Mouse (Mus musculus): ENCODE data around the gene 9430097D07Rik. TPM values are rescaled to one million over a fixed set of nuclear protein-coding genes. Genes with fewer than 3 reads are reported as not detected.

9430097D07Rik gene
- total RNA-seq, 2 experiments from 2014 or later = 0.86 to 1.1 TPM

- no peak for DNase-seq (ENCODE audit: low spot score in 2 of 2)
- intact Hi-C loops (cut with DNase I) = no loop called here
Observed at GRCm38 (mm10) chr2:32572196-32572595, 3.3 kb downstream of the 9430097D07Rik start.

DNA sequence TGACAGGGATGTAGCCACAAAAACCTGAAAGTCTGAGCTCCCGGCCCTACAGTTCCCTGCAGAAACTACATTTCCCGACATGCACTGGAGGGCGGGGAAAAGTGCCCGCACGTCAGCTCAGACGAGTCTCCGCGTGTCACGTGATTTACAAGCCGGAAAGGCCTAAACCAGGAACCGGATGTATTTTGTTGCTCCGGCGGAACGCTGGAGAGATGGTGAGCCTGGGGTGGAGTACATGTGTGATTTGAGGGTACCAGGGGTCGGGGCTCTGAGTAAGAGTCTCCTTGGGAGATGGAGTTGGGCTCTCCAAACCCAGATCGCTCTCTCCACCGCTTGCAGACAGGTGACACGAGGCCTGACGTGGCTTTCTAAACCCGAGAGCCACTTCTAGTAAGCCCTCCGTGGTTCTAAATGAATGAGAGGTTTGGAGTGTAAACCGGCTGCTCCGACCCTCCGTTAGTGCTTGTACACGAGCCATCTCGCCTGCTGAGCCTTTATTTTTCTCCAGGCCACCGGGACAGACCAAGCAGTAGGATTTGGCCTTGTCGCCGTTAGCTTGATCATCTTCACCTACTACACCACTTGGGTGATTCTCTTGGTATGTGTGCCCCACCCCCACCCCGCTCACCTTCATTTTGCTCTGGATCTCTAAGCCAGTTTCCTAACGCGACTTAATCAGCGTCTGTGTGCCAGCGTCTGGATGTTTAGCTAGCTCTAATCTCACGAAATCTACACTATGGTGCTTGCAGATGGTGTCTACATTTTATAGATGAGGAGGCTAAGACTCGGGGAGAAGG lies 4.6 kb downstream of the 9430097D07Rik start, which contains the start of gene Dpm2:
TSS of gene Dpm2 (plus strand) at position 161 of the 797 bp plus-strand sequence.
- peak; percentile 93 to 96 for DNase-seq (ENCODE audit: low spot score in 2 of 2)
- intact Hi-C loops (cut with DNase I) = no loop called here

DNA sequence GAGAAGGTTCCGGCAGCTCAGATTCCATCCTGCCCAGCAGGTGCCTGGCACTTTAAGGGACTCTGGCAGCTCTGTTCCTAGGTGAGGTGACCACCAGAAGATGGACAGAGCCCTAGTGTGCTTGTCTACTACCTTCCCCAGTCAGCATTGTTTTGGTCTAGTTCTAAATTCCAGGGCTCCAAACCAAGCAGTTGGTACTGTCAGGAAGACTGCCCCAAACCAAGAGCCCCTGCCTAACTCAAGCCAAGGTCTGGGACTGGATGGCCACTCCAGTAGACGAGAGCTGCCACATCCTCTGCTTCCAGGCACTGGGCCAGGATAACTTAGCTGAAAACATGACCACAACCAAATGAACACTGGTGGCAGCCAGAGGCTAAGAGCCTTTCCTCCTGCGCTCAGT lies 6.5 kb downstream of the 9430097D07Rik start:
- DNase-seq (ENCODE audit: low spot score in 2 of 2) = no peak
- intact Hi-C loops (cut with DNase I) = loop anchor here (5.0 kb wide), 1 partner anchor 167 kb away; no protein-coding TSS in a partner anchor

DNA sequence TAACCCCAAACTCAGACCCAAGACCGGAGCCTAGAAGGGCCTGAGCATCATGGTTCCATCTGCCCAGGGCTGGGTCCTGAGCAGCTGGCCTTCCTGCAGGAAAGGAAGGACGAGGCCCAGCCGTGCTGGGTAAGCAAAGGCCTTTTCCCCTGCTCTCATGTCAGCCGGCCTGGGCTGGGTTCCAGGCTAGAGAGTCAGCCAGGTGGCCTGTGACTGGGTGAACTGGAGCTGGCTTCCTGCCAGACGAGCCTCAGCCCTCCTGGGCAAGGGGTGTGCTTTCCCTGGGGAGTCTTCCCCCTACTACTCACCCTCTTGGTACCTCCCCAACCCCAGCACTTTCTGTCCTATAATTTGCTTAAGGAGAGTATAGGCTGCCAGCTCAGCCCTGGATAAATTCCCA lies 7.3 kb downstream of the 9430097D07Rik start:
- DNase-seq (ENCODE audit: low spot score in 2 of 2) = no peak
- intact Hi-C loops (cut with DNase I) = loop anchor here (5.0 kb wide), 1 partner anchor 166 kb away; no protein-coding TSS in a partner anchor

DNA sequence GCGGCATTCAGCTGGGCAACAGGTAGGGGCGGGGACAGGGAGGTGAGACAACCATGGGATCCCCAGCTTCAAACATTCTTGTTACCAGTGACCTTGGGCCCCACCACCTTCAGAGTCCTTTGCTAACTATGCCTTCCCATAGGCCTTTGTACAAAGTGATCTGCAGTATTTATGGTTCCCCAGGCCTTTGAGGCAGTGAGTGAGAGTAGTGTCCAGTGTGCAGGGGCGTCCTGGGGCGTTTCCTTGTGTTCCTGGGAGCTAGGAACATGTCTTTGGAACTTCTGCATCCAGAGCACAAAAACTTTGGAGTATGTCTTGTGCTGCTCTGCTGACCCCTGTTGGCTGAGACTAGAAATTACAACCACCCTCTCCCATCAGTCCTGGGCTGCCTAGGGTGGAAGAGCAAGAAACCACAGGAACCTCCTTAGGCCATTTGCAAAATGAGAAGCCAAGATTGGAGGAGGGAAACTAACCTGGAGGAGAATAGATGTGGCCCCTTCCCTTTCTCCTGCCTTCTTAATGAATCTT lies 8.9 kb downstream of the 9430097D07Rik start:
- intact Hi-C loops (cut with DNase I) = loop anchor here (1.0 to 5.0 kb wide), 2 partner anchors 79 to 164 kb away; no protein-coding TSS in a partner anchor
- peak in 1 of 2 experiments; percentile 74 for DNase-seq (ENCODE audit: low spot score in 2 of 2)

GRCm38 (mm10) chr2:32559570-32559969 lies 15.9 kb downstream of the 9430097D07Rik start:
- peak in 1 of 2 experiments; percentile 77 for DNase-seq (ENCODE audit: low spot score in 2 of 2)
- intact Hi-C loops (cut with DNase I) = no loop called here

- no peak for DNase-seq (ENCODE audit: low spot score in 2 of 2)
- intact Hi-C loops (cut with DNase I) = no loop called here
Observed at GRCm38 (mm10) chr2:32556019-32556418, 19.5 kb downstream of the 9430097D07Rik start.

DNA sequence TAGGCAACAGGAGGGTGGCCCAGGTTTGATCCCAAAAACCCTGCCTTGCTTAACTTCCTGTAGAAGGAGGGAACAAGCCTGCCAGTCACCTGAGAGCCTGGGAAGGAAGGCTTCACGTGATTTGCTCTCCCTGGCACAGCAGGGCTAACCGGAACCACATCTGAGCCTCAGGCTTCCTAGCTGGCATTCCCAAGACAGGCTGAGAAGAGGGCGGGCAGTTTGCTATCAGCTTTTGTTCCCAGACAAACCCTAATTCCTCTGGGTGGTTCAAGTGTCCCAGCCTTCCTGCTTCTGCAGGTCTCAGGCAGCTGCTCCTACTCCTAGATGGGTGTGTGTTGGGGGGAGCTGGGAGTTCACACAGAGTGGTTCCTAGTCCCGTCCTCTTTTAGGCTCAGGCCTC lies 20.0 kb downstream of the 9430097D07Rik start:
- DNase-seq (ENCODE audit: low spot score in 2 of 2) = no peak
- intact Hi-C loops (cut with DNase I) = no loop called here

DNA sequence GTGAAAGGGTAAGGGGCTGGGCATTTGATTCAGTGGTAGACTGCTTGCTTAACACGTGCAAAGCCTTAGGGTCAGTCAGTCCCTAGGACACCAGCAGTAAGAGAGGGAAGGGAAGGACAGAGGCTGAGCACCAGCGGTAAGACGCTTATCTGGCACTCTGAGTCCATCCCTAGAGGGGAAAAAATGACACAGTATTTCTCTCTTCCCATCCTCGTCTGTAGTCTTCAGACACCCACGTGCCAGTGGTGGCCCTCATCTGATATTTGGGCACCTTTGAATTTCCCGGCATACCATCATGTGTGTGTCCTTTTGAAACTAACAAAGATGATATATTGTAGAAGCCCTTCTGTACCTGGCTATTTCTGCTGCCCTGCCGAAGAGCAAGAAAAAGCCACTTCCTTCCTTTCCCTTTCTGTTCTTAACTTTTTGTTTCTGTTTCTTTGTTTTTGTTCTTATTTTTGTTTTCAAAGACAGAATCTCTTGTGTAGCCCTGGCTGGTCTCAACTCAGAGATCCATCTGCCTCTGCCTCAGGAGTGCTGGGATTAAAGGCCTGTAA lies 21.8 kb downstream of the 9430097D07Rik start:
- intact Hi-C loops (cut with DNase I) = loop anchor here (5.0 kb wide), 1 partner anchor 51 kb away; no protein-coding TSS in a partner anchor
- DNase-seq (ENCODE audit: low spot score in 2 of 2) = no peak

- intact Hi-C loops (cut with DNase I) = loop anchor here (5.0 kb wide), 1 partner anchor 49 kb away; no protein-coding TSS in a partner anchor
- no peak for DNase-seq (ENCODE audit: low spot score in 2 of 2)
Observed at GRCm38 (mm10) chr2:32551236-32551635, 24.2 kb downstream of the 9430097D07Rik start.

GRCm38 (mm10) chr2:32549764-32550163 lies 25.7 kb downstream of the 9430097D07Rik start:
- intact Hi-C loops (cut with DNase I) = loop anchor here (5.0 kb wide), 1 partner anchor 47 kb away; no protein-coding TSS in a partner anchor
- no peak for DNase-seq (ENCODE audit: low spot score in 2 of 2)

DNA sequence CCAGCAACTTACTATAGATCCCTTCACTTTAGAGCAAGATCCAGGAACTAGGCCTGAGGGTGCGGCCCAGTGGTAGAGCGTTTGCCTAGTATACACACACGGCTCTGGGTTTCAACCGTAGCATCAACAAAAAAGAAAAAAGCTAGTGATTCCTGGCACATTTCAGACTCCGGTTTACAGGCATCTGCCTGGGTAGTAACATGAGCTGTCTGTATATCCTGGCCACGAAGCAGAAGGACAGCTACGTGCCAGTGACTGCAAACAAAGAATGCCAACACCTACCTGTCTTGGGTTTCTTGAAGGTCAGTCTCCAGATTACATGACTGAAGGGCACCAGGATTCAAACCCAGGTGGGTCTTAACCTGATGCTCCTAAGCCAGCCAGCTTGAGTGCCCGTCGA lies 26.3 kb downstream of the 9430097D07Rik start:
- DNase-seq (ENCODE audit: low spot score in 2 of 2) = no peak
- intact Hi-C loops (cut with DNase I) = no loop called here

GRCm38 (mm10) chr2:32547964-32548739 lies 27.3 kb downstream of the 9430097D07Rik start:
- no peak for DNase-seq (ENCODE audit: low spot score in 2 of 2)
- intact Hi-C loops (cut with DNase I) = no loop called here

DNA sequence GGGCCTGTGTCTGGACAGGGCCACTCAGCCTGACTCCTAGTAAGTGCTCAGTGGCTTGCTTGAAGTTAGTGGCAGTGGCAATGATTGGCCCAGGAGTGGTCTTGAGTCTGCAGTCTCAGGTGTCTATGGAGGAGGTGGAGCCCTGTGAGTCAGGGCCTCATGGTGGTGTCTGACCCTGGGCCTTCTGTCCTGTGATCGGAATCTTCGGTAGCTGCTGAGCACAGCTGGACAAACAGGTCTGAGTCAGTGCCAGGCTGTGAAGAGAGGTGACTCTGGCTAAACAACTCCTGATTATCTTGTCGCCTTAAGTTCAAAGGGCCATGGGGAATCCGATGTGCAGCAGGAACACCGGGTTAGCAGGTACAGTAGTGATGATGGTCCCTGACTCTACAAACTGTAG lies 28.1 kb downstream of the 9430097D07Rik start:
- intact Hi-C loops (cut with DNase I) = no loop called here
- DNase-seq (ENCODE audit: low spot score in 2 of 2) = no peak

DNA sequence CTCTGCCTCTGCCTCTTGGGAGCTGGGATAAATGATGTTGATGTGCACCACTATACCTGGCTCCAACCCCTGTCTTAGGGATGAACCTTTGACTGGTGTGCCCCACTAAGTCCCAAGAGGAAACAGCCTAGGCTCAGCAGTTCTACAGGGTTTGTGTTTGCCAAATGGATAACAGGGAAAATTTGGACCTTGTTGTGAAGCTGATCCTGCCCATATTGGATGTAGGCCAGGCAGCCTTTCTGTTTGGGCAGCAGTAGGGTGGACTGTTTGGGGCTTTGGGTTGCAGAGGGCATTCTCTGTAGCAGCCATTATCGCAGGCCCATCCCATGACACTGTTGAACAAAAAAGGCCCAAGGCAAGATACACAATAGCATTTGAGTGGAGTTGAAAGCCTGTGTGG lies 28.5 kb downstream of the 9430097D07Rik start:
- intact Hi-C loops (cut with DNase I) = no loop called here
- DNase-seq (ENCODE audit: low spot score in 2 of 2) = no peak

GRCm38 (mm10) chr2:32543031-32543449 lies 32.4 kb downstream of the 9430097D07Rik start:
- intact Hi-C loops (cut with DNase I) = no loop called here
- DNase-seq (ENCODE audit: low spot score in 2 of 2) = no peak

GRCm38 (mm10) chr2:32541986-32542573 lies 33.4 kb downstream of the 9430097D07Rik start:
- DNase-seq (ENCODE audit: low spot score in 2 of 2) = no peak
- intact Hi-C loops (cut with DNase I) = no loop called here

DNA sequence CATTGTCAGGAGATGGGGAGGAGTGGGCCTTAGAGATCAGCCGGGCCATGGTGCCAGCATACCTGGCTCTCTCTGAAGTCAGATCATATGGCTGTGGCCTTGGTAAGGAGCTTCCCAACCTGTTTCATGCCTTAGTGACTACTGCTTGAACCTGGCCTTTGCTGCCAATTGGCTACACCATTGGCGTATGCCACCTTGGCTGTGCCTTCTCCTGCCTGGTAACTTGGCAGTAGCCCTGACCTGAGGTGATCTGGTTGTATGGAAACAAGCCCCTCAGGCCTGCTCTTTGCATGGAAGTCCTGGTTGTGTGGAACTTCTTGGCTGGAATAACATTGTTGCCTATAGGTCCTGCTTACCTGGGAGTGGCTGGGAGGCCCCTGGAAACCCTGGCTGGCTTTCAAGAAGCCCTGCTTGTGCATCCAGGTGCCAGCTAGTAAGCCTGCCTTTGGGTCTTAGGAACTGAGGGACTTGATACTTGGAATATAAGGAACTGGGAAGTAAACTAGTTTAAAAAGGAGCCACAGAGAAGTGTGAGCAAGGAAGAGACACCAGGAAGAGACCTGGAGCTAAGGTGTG lies 34.1 kb downstream of the 9430097D07Rik start:
- intact Hi-C loops (cut with DNase I) = no loop called here
- no peak for DNase-seq (ENCODE audit: low spot score in 2 of 2)

DNA sequence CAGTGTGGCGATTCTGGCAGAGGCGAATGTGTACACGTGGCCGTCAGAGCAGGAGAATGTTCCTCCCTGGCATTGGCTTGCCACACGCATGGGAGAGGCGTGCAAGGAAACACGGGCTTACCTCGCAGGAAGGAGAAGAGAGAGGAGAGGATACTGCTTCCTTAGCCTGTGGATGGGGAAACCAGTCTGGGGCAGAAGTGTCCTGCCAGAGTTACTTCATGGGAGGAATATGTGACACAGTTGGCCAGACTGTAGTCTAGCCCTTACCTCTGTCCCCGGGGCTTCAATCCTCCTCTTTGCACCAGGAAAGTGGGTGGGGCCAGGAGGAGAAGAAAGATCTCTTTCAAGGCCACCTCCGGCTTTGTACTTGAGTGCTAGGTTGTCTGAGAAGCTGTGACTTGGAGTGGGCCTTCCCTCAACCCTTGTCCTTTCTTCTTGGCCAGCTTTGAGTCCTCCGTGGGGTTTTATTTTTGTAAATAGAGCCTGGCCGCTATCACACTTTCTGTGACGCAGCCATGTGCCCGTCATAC lies 36.0 kb downstream of the 9430097D07Rik start:
- intact Hi-C loops (cut with DNase I) = no loop called here
- no peak for DNase-seq (ENCODE audit: low spot score in 2 of 2)

Data from left cerebral cortex, postnatal 14 days (tissue).